In the genomic region with DNA sequence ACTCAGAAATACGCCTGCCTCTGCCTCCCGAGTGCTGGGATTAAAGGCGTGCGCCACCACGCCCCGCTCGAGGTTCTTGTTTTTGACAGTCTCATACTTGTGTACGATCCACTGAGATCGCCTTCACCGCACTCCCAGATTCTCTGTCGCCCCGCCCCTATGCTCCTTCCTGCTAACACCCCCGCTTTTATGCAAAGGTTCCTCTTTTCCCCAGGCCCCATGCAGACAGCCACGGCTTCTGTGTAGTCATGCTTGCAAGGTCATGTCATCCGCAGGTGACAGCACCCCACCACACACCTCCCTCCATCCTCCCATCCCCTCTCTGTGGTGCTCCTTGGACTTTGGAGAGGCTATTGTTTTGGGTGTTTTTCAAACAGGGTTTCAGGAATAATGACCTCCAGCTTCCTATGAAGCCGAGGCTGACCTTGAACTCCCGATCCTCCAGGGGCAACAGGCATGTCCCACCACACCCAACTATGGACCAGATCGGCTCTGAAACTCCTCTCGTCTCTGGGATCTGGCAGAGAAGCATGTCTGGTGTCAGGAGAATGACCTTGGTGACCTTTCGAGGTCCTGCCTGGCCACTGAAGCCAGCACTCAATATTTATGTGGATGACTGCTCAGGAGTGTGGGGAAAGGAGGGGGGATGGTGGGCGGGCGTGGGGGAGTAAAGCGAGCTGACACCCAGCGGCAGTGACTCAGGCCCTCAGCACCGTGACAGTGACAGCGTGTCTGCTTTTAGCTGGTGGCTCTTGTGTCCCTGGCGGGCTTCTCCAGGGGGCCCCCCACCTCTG, we compare ENCODE assay signal across 11 mouse cellular contexts. TPM values are rescaled to one million over a fixed set of nuclear protein-coding genes. Genes with fewer than 3 reads are reported as not detected.
DNase-seq lines count a peak whose midpoint lies in the region; ATAC-seq and TF ChIP-seq lines count a peak whose summit lies in the region.
"Had no signal": no experiment of that assay in that cellular context is flagged by ENCODE, and none has a peak within 500 bp of the region (broad histone marks: within the 10 kb centered on the region; RNA-seq: fewer than 3 reads in every experiment).

No protein-coding gene starts in this region.

- peaks cover 10% of the 10 kb centered on the region; the same call in 1 of the 2 replicates for H3K4me1 ChIP-seq in spleen, adult 2 months (ENCODE audit: control insufficient read depth, insufficient read depth, insufficient read length)

- WGBS in spleen, adult 2 months: 15% methylated on average over 27 of the region's 27 CpGs

- H3K36me3 ChIP-seq in spleen, adult 2 months (ENCODE audit: control insufficient read depth, insufficient read depth, low read length): no peaks in the 10 kb centered on the region
- H3K36me3 ChIP-seq in splenic B cell, adult 2 months (ENCODE audit: control insufficient read depth, insufficient read depth, low read length, poor library complexity, severe bottlenecking): no peaks in the 10 kb centered on the region

- no peak overlapping the region for H3K4me3 ChIP-seq in gastrocnemius, adult 2 months
- H3K4me3 ChIP-seq in spleen, adult 2 months (ENCODE audit: extremely low read depth, insufficient read depth, insufficient read length): no peak overlapping the region

- intact Hi-C loops in gastrocnemius, adult 2 months (cut with DNase I): no loop called here
- intact Hi-C loops in gastrocnemius, postnatal 14 days (cut with DNase I; ENCODE audit: low total_unique reads): no loop called here

- H3K27ac ChIP-seq in gastrocnemius, adult 2 months: peak overlapping the region; percentile 92
- H3K27ac ChIP-seq in spleen, adult 2 months (ENCODE audit: insufficient read depth, low read length): no peak overlapping the region

- H3K27me3 ChIP-seq in spleen, adult 2 months (ENCODE audit: control insufficient read depth, insufficient read depth, low read length): no peaks in the 10 kb centered on the region
- no peaks in the 10 kb centered on the region for H3K27me3 ChIP-seq in splenic B cell, adult 2 months (ENCODE audit: control insufficient read depth, insufficient read depth, low read length, poor library complexity, severe bottlenecking)

- ATAC-seq in inflammation-experienced regulatory T-cells, adult 6 months: peak; percentile 52

- no peak for TF ChIP-seq POLR2A in spleen, adult 2 months (IDR thresholded peaks at IDR 0.05; ENCODE audit: low read depth, low read length)

- DNase-seq in gastrocnemius, adult 2 months: peak; percentile 61
- no peak for DNase-seq in gastrocnemius, postnatal 14 days
- peak; percentile 60 to 69 for DNase-seq in spleen, adult 2 months (ENCODE audit: low read depth in 1 of 2, low spot score in 2 of 2)
- DNase-seq in spleen, adult 12 weeks (ENCODE audit: low spot score): no peak
- peak; percentile 90 for DNase-seq in splenic B cell, adult 2 months (ENCODE audit: low read depth, low spot score)
- no peak for DNase-seq in adipocyte (ENCODE audit: low spot score)
- DNase-seq in frontal cortex, postnatal 14 days (ENCODE audit: low spot score in 2 of 2): no peak
- DNase-seq: cerebellum, postnatal 36 days had no signal

- TF ChIP-seq CTCF in gastrocnemius, adult 2 months (IDR thresholded peaks at IDR 0.05): no peak
- no peak for TF ChIP-seq CTCF in spleen, adult 2 months (IDR thresholded peaks at IDR 0.05; ENCODE audit: extremely low read depth, insufficient read depth, insufficient read length, insufficient replicate concordance)

RNA-seq across cellular contexts. Expression of gene Hspb7, which starts 1.0 kb away (rescaled TPM):
- 100 to 1,000 TPM; 223 to 468 TPM for total RNA-seq in gastrocnemius, adult 2 months (2021)
- 100 to 1,000 TPM; 218 to 313 TPM for total RNA-seq in gastrocnemius, postnatal 14 days (2021)
- 2.4 and 2.5 TPM in 2 replicates for polyA plus RNA-seq in spleen, adult 2 months (2012; rRNA removed)
- not detected for polyA plus RNA-seq in inflammation-experienced regulatory T-cells, adult 6 months (2017; shearing (Covaris generic))

RNA-seq across cellular contexts. Expression of gene Clcnkb, which starts 3.8 kb away (rescaled TPM):
- under 1 TPM in 1 of 2 experiments, not detected in 1; 0.25 TPM for total RNA-seq in gastrocnemius, adult 2 months (2021)
- total RNA-seq in gastrocnemius, postnatal 14 days (2021): under 1 TPM; 0.31 to 0.80 TPM
- 0.07 TPM in 1 of 2 replicates, not detected in the other for polyA plus RNA-seq in spleen, adult 2 months (2012; rRNA removed)
- polyA plus RNA-seq in inflammation-experienced regulatory T-cells, adult 6 months (2017; shearing (Covaris generic)): not detected
- total RNA-seq: midbrain, postnatal 0 days had no signal
- polyA plus RNA-seq: stomach, embryonic 14.5 days had no signal

RNA-seq across cellular contexts. Expression of gene Srarp, which starts 16.3 kb away (rescaled TPM):
- total RNA-seq in gastrocnemius, adult 2 months (2021): 1 to 10 TPM in 1 of 2 experiments, under 1 TPM in 1; 0.92 to 1.6 TPM
- total RNA-seq in gastrocnemius, postnatal 14 days (2021): not detected
- not detected in 2 replicates for polyA plus RNA-seq in spleen, adult 2 months (2012; rRNA removed)
- polyA plus RNA-seq in inflammation-experienced regulatory T-cells, adult 6 months (2017; shearing (Covaris generic)): not detected
- polyA plus RNA-seq: stomach, embryonic 14.5 days had no signal

RNA-seq across cellular contexts. Expression of gene Clcnka, which starts 21.1 kb away (rescaled TPM):
- not detected for total RNA-seq in gastrocnemius, adult 2 months (2021)
- total RNA-seq in gastrocnemius, postnatal 14 days (2021): 1 to 10 TPM; 1.2 to 1.8 TPM
- polyA plus RNA-seq in spleen, adult 2 months (2012; rRNA removed): 0.32 TPM in 1 of 2 replicates, not detected in the other
- not detected for polyA plus RNA-seq in inflammation-experienced regulatory T-cells, adult 6 months (2017; shearing (Covaris generic))
- total RNA-seq: midbrain, postnatal 0 days had no signal

RNA-seq across cellular contexts. Expression of gene Zbtb17, which starts 24.9 kb away (rescaled TPM):
- total RNA-seq in gastrocnemius, adult 2 months (2021): 10 to 100 TPM; 30.2 to 30.6 TPM
- 10 to 100 TPM; 16.2 to 16.7 TPM for total RNA-seq in gastrocnemius, postnatal 14 days (2021)
- 35.0 and 45.2 TPM in 2 replicates for polyA plus RNA-seq in spleen, adult 2 months (2012; rRNA removed)
- 10 to 100 TPM; 12.6 to 16.9 (median 14.1) TPM for polyA plus RNA-seq in inflammation-experienced regulatory T-cells, adult 6 months (2017; shearing (Covaris generic))

Comparison
In these comparisons a context has a peak if more than half of its experiments do, and no peak if none do; other contexts are left out.
1. DNase-seq: peak in gastrocnemius, adult 2 months (single experiment), spleen, adult 2 months (2 of 2) and splenic B cell, adult 2 months (single experiment); none in gastrocnemius, postnatal 14 days (single experiment), spleen, adult 12 weeks (single experiment), adipocyte (single experiment) and frontal cortex, postnatal 14 days (0 of 2).